23 mouse cellular contexts compared by ENCODE assay signal in the genomic region with DNA sequence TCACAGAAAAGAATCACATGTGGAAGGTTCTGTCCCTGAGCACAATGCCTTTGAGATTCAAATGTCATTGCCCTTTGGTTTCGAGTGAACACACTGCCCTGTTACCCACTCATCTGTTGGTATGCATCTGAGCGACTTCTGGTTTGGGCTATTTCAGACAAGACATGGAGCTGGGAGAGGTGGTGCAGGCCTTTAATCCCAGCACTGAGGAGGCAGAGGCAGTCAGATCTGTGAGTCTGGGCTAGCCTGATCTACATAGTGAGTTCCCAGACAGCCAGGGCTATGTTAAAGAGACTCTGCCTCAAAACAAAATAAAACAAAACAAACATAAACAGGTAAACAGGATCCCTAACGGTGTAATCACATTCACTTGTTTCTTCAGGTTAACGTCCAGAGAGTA. TPM values are rescaled to one million over a fixed set of nuclear protein-coding genes. Genes with fewer than 3 reads are reported as not detected.
DNase-seq lines count a peak whose midpoint lies in the region; ATAC-seq and TF ChIP-seq lines count a peak whose summit lies in the region.
"Had no signal": no experiment of that assay in that cellular context is flagged by ENCODE, and none has a peak within 500 bp of the region (broad histone marks: within the 10 kb centered on the region; RNA-seq: fewer than 3 reads in every experiment).

No protein-coding gene starts in this region.

- no peaks in the 10 kb centered on the region for H3K4me1 ChIP-seq in intestine, embryonic 16.5 days (ENCODE audit: control insufficient read depth, insufficient read depth, low read length)
- H3K4me1 ChIP-seq in intestine, postnatal 0 days (replicated peaks; ENCODE audit: control insufficient read depth, insufficient read depth, low read length) = no peaks in the 10 kb centered on the region
- H3K4me1 ChIP-seq in midbrain, embryonic 16.5 days (ENCODE audit: control insufficient read depth, insufficient read depth, low read length) = no peaks in the 10 kb centered on the region
- no peaks in the 10 kb centered on the region for H3K4me1 ChIP-seq in midbrain, embryonic 14.5 days (ENCODE audit: control insufficient read depth, insufficient read depth, low read length)
- H3K4me1 ChIP-seq: embryonic facial prominence, embryonic 12.5 days; embryonic facial prominence, embryonic 15.5 days; forebrain, embryonic 12.5 days; heart, embryonic 10.5 days; heart, embryonic 13.5 days; hindbrain, embryonic 15.5 days had no signal

- H3K27ac ChIP-seq in intestine, embryonic 16.5 days (ENCODE audit: low read length) = no peak overlapping the region
- no peak overlapping the region for H3K27ac ChIP-seq in intestine, postnatal 0 days (ENCODE audit: low read depth, low read length)
- H3K27ac ChIP-seq in midbrain, embryonic 16.5 days (ENCODE audit: low read length) = no peak overlapping the region
- H3K27ac ChIP-seq in midbrain, embryonic 14.5 days (replicated peaks; ENCODE audit: low read depth, low read length) = no peak overlapping the region
- H3K27ac ChIP-seq: embryonic facial prominence, embryonic 12.5 days; embryonic facial prominence, embryonic 15.5 days; forebrain, embryonic 12.5 days; gastrocnemius, adult 2 months; heart, embryonic 10.5 days; heart, embryonic 13.5 days; hindbrain, embryonic 15.5 days had no signal

- H3K9ac ChIP-seq in intestine, embryonic 16.5 days (ENCODE audit: low read depth, low read length) = no peak overlapping the region
- no peak overlapping the region for H3K9ac ChIP-seq in intestine, postnatal 0 days (ENCODE audit: low read depth, low read length)
- H3K9ac ChIP-seq in midbrain, embryonic 16.5 days (ENCODE audit: low read depth, low read length) = no peak overlapping the region
- no peak overlapping the region for H3K9ac ChIP-seq in midbrain, embryonic 14.5 days (replicated peaks; ENCODE audit: low read length)
- H3K9ac ChIP-seq: embryonic facial prominence, embryonic 12.5 days; embryonic facial prominence, embryonic 15.5 days; forebrain, embryonic 12.5 days; heart, embryonic 13.5 days; hindbrain, embryonic 15.5 days had no signal

- ATAC-seq in intestine, embryonic 16.5 days = peak; percentile 46; the same call in 1 of the 2 replicates
- ATAC-seq in intestine, postnatal 0 days = no peak
- ATAC-seq in midbrain, embryonic 16.5 days = 0 out of 2 replicates have a peak, but pooled peaks have one; percentile 51
- no peak for ATAC-seq in midbrain, embryonic 14.5 days (ENCODE audit: low FRiP score, low TSS enrichment)

- 74% methylated on average over 4 of the region's 4 CpGs for WGBS in intestine, embryonic 16.5 days
- WGBS in intestine, postnatal 0 days = 84% methylated on average over 4 of the region's 4 CpGs
- 80% methylated on average over 4 of the region's 4 CpGs for whole genome bisulfite sequencing in midbrain, embryonic 16.5 days
- WGBS in midbrain, embryonic 14.5 days = 77% methylated on average over 4 of the region's 4 CpGs

- H3K36me3 ChIP-seq in intestine, embryonic 16.5 days (ENCODE audit: control insufficient read depth, insufficient read depth, low read length) = no peaks in the 10 kb centered on the region
- H3K36me3 ChIP-seq in intestine, postnatal 0 days (ENCODE audit: control insufficient read depth, insufficient read depth) = no peaks in the 10 kb centered on the region
- no peaks in the 10 kb centered on the region for H3K36me3 ChIP-seq in midbrain, embryonic 16.5 days (ENCODE audit: control insufficient read depth, insufficient read depth, low read length)
- no peaks in the 10 kb centered on the region for H3K36me3 ChIP-seq in midbrain, embryonic 14.5 days (ENCODE audit: control insufficient read depth, insufficient read depth, low read length)
- H3K36me3 ChIP-seq: embryonic facial prominence, embryonic 12.5 days; embryonic facial prominence, embryonic 15.5 days; forebrain, embryonic 12.5 days; G1E; heart, embryonic 10.5 days; heart, embryonic 13.5 days; hindbrain, embryonic 15.5 days had no signal

- H3K27me3 ChIP-seq in intestine, embryonic 16.5 days (replicated peaks; ENCODE audit: control insufficient read depth, insufficient read depth, low read length) = no peaks in the 10 kb centered on the region
- peaks cover 10% of the 10 kb centered on the region; the same call in 1 of the 2 replicates for H3K27me3 ChIP-seq in intestine, postnatal 0 days (replicated peaks; ENCODE audit: control insufficient read depth, insufficient read depth, low read length)
- no peaks in the 10 kb centered on the region for H3K27me3 ChIP-seq in midbrain, embryonic 16.5 days (ENCODE audit: control insufficient read depth, insufficient read depth, low read depth, low read length)
- no peaks in the 10 kb centered on the region for H3K27me3 ChIP-seq in midbrain, embryonic 14.5 days (ENCODE audit: control insufficient read depth, insufficient read depth, low read length)
- H3K27me3 ChIP-seq: CH12.LX; embryonic facial prominence, embryonic 12.5 days; embryonic facial prominence, embryonic 15.5 days had no signal

- H3K4me2 ChIP-seq in intestine, embryonic 16.5 days (ENCODE audit: low read depth, low read length) = no peak overlapping the region
- H3K4me2 ChIP-seq in intestine, postnatal 0 days (replicated peaks; ENCODE audit: low read depth) = no peak overlapping the region
- no peak overlapping the region for H3K4me2 ChIP-seq in midbrain, embryonic 16.5 days (ENCODE audit: low read length)
- H3K4me2 ChIP-seq in midbrain, embryonic 14.5 days (ENCODE audit: low read length) = no peak overlapping the region
- H3K4me2 ChIP-seq: embryonic facial prominence, embryonic 12.5 days; embryonic facial prominence, embryonic 15.5 days; forebrain, embryonic 12.5 days; heart, embryonic 13.5 days; hindbrain, embryonic 15.5 days had no signal

- H3K4me3 ChIP-seq in intestine, embryonic 16.5 days (ENCODE audit: low read length) = no peak overlapping the region
- H3K4me3 ChIP-seq in intestine, postnatal 0 days (ENCODE audit: low read depth, low read length) = no peak overlapping the region
- no peak overlapping the region for H3K4me3 ChIP-seq in midbrain, embryonic 16.5 days (ENCODE audit: low read depth, low read length)
- no peak overlapping the region for H3K4me3 ChIP-seq in midbrain, embryonic 14.5 days (replicated peaks; ENCODE audit: low read depth, low read length)
- H3K4me3 ChIP-seq: embryonic facial prominence, embryonic 12.5 days; embryonic facial prominence, embryonic 15.5 days; forebrain, embryonic 12.5 days; gastrocnemius, adult 2 months; heart, embryonic 10.5 days; heart, embryonic 13.5 days; hindbrain, embryonic 15.5 days had no signal

- TF ChIP-seq CTCF in intestine, postnatal 0 days (IDR thresholded peaks at IDR 0.05; ENCODE audit: low read depth) = no peak

- peak; percentile 78 for DNase-seq in heart, adult 11 months
- no peak for DNase-seq in heart, adult 8-10 months (ENCODE audit: low spot score)
- no peak for DNase-seq in midbrain, embryonic 14.5 days
- DNase-seq in frontal cortex, postnatal 14 days (ENCODE audit: low spot score in 2 of 2) = no peak

- H3K9me3 ChIP-seq in intestine, embryonic 16.5 days (ENCODE audit: control insufficient read depth, low read length) = no peaks in the 10 kb centered on the region
- no peaks in the 10 kb centered on the region for H3K9me3 ChIP-seq in intestine, postnatal 0 days (ENCODE audit: control insufficient read depth)
- no peaks in the 10 kb centered on the region for H3K9me3 ChIP-seq in midbrain, embryonic 16.5 days (replicated peaks; ENCODE audit: control insufficient read depth, low read length, poor library complexity, severe bottlenecking)
- no peaks in the 10 kb centered on the region for H3K9me3 ChIP-seq in midbrain, embryonic 14.5 days (ENCODE audit: control insufficient read depth, low read length)
- H3K9me3 ChIP-seq: embryonic facial prominence, embryonic 12.5 days; embryonic facial prominence, embryonic 15.5 days; forebrain, embryonic 12.5 days; G1E; heart, embryonic 10.5 days; heart, embryonic 13.5 days; hindbrain, embryonic 15.5 days had no signal

RNA-seq across cellular contexts. Expression of gene Ciao2b, which starts 13.8 kb away (rescaled TPM):
- total RNA-seq in heart, adult 8-10 months (2022) = 10 to 100 TPM; 65.5 to 84.7 (median 73.7) TPM
- polyA plus RNA-seq in intestine, embryonic 16.5 days (2015; fragmentation: Nextera tagmentation; extraction: Ambion mirVana) = 93.6 and 94.9 TPM in 2 replicates
- 59.1 and 60.6 TPM in 2 replicates for polyA plus RNA-seq in intestine, postnatal 0 days (2015; fragmentation: Nextera tagmentation; extraction: Ambion mirVana)
- 123 and 129 TPM in 2 replicates for polyA plus RNA-seq in midbrain, embryonic 16.5 days (2015; fragmentation: Nextera tagmentation; extraction: Ambion mirVana)
- 131 and 148 TPM in 2 replicates for polyA plus RNA-seq in midbrain, embryonic 14.5 days (2014; fragmentation: Nextera tagmentation; extraction: Ambion mirVana)

RNA-seq across cellular contexts. Expression of gene Rrad, which starts 24.5 kb away (rescaled TPM):
- 100 to 1,000 TPM; 215 to 381 (median 317) TPM for total RNA-seq in heart, adult 8-10 months (2022)
- 4.6 and 5.2 TPM in 2 replicates for polyA plus RNA-seq in intestine, embryonic 16.5 days (2015; fragmentation: Nextera tagmentation; extraction: Ambion mirVana)
- 5.8 and 6.1 TPM in 2 replicates for polyA plus RNA-seq in intestine, postnatal 0 days (2015; fragmentation: Nextera tagmentation; extraction: Ambion mirVana)
- 2.9 and 3.2 TPM in 2 replicates for polyA plus RNA-seq in midbrain, embryonic 16.5 days (2015; fragmentation: Nextera tagmentation; extraction: Ambion mirVana)
- 2.5 and 3.6 TPM in 2 replicates for polyA plus RNA-seq in midbrain, embryonic 14.5 days (2014; fragmentation: Nextera tagmentation; extraction: Ambion mirVana)

RNA-seq across cellular contexts. Expression of gene Cdh16, which starts 31.4 kb away (rescaled TPM):
- 1 to 10 TPM; 3.7 to 8.2 (median 6.5) TPM for total RNA-seq in heart, adult 8-10 months (2022)
- 0.31 and 0.36 TPM in 2 replicates for polyA plus RNA-seq in intestine, embryonic 16.5 days (2015; fragmentation: Nextera tagmentation; extraction: Ambion mirVana)
- not detected in 2 replicates for polyA plus RNA-seq in intestine, postnatal 0 days (2015; fragmentation: Nextera tagmentation; extraction: Ambion mirVana)
- polyA plus RNA-seq in midbrain, embryonic 16.5 days (2015; fragmentation: Nextera tagmentation; extraction: Ambion mirVana) = not detected in 2 replicates
- polyA plus RNA-seq in midbrain, embryonic 14.5 days (2014; fragmentation: Nextera tagmentation; extraction: Ambion mirVana) = not detected in 2 replicates
- total RNA-seq: adrenal gland, adult 2 months; adrenal gland, postnatal 14 days; CH12.LX; common myeloid progenitor, adult 5-6 weeks; gastrocnemius, adult 2 months; gastrocnemius, postnatal 14 days had no signal
- polyA plus RNA-seq: adrenal gland, adult 2 months; cerebellum, adult 2 months; embryonic facial prominence, embryonic 12.5 days; forebrain, embryonic 12.5 days; forebrain, embryonic 16.5 days; G1E; hindbrain, embryonic 11.5 days; hindbrain, embryonic 15.5 days had no signal

Comparison
In these comparisons a context has a peak if more than half of its experiments do, and no peak if none do; other contexts are left out.
1. ATAC-seq: peak in intestine, embryonic 16.5 days (single experiment) and midbrain, embryonic 16.5 days (single experiment); none in intestine, postnatal 0 days (single experiment) and midbrain, embryonic 14.5 days (single experiment).